Mouse (Mus musculus) adrenal gland, postnatal 36 days (tissue): Measurements from ENCODE around the gene Mpdz. TPM values are rescaled to one million over a fixed set of nuclear protein-coding genes. Genes with fewer than 3 reads are reported as not detected.

Source experiments
- DNase-seq, 2 experiments: peaks; one replicate each; pipeline ENCODE4 v3.0.0; 2021; ENCODE audit warnings: mixed read lengths in 1 of 2
- total RNA-seq, 2 experiments: library from RNA; stranded (reverse); gene quantifications; 2 replicates each; pipeline ENCODE4 v1.2.3; 2021

Mpdz gene
- total RNA-seq, 2 experiments from 2014 or later: 92.0 to 113 TPM

DNA sequence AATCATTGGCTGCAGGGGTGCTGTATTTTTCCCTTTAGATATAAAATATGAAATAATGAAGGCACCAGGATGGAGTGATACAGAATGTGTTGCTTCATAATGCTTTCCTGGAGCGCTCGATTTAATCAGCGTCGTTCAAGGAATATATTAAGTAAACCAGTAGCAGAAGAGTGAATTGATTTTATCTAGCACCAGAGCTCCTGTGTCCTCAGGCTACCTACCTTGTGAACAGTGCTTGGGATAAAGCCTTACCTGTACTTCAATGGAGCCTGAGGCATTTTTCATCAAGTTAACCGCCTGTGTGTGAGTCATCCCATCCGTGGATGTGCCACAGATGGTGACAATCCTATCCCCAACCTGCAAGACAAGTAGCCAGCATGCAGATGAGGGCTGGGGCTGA, 159.5 kb downstream of the Mpdz start:
- DNase-seq: no peak

GRCm38 (mm10) chr4:81280098-81280497, 162.5 kb downstream of the Mpdz start:
- no peak for DNase-seq

DNA sequence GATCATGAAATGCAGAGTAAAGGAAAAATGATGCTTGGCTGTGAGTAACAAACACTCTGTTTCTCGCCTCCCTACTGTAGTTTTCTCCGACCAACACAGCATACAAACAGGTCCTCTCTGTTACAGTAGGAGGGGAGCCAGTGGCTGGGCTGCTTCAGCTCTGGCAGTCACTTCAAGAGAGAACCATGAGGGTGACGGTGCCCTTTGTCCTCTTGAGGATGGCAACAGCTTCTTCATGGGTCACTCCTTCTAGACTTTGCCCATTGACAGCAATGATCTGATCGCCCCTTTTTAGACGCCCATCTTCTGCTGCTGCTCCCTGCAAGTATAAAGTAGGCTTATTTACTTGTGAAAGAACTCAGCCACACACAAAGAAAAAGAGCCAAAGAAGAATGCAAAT, 163.2 kb downstream of the Mpdz start:
- no peak for DNase-seq

DNA sequence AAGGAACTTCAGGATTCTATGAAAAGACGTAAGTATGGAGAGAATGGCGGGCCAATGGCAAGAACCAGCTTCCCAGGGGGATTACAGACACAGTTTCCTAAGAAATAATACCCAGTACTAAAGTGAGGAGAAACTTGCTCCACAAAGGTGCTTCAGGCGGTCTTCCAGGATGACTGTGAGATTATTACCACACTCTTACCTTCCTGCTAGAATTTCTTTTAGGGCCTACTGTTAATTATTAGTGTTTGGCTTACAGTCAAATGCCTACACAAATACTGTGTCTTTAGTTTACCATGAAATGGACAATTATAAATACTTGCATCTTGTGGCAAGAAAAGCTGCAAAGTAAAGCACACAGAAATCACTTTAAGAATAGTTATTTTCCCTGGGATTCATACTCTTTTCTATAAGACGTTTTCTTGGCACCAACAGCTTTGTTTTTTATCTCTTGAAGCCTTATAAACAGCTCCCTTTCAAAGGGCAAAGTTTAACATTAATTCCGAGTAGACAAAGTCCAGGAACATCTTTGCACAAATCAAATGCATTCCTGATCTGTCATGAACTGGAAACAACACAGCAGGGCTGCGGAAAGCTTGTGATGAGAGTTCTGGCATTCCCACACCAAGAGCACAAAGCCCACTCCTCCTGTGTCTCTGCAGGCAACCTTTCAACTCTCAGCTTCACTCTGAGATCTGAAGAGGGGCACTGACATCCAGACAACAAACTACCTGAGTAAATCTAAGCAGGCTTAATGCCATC, 166.5 kb downstream of the Mpdz start:
- DNase-seq: no peak

GRCm38 (mm10) chr4:81273067-81273466, 169.5 kb downstream of the Mpdz start:
- no peak for DNase-seq

DNA sequence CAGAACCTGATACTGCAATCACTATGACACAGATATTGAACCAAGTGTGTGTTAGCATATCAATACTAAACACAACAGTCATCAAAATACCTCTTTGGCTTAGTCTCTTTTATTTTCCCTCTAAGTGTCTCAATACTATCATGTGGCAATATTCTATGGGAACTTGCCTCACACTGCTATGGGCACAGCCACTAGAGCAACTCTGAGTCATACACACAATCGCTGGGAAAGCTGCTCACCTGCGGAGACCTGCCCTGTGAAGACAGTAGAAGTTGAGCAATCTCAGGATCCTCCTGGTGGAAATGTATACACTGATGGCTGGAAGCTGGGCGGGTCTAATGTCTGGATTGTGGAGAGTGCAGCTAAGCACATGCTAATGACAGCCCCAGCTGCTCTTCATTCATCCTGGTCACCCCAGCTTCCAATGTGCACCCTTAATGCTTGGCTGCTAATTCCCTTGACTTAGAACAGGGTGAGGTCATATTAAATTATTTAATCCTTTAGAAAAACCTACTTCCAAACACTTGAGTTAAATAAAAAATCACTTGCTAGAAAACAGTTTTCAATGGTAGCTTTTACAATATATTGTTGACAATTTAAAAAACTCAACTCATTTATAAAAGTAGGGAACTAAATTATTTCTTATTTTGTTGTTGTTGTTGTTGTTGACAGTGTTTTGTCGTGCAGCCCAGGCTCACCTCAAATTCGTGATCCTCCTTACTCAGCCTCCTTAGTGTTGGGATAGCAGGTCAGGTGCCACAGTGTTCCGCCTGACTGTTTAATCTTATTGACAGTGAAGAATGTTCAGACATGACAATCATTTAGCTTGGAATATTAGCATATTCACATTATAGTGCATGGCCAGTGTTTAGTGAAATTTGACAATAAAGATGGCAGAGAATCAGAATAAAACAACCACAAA, 189.5 kb downstream of the Mpdz start:
- no peak for DNase-seq

DNA sequence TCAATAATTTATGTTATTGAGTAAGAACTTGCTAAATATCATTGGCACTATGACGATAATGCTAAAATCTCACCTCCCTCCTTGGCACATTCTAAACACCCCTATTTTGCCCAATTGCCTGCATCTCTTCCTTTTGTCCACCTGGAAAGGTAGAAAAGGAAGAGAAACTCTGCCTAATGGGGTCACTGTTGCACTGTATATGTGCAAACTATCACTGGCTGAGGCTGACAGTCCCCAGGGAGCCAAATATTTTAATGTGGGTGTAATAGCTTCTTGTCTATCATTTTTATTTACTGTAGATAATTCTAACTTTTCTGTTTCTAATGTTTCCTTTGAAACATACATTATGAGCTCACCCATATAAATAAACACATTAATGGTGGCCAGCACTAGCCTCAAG, 190.3 kb downstream of the Mpdz start:
- DNase-seq: no peak

GRCm38 (mm10) chr4:81251934-81252333, 190.7 kb downstream of the Mpdz start:
- DNase-seq: peak; percentile 35 to 41

- DNase-seq: no peak
Observed at GRCm38 (mm10) chr4:81249245-81249644, 193.4 kb downstream of the Mpdz start.

GRCm38 (mm10) chr4:81236227-81236626, 206.4 kb downstream of the Mpdz start:
- no peak for DNase-seq
